Mouse (Mus musculus) C2C12 (cell line): ENCODE data around the gene Csrnp2.

Experiments used
- CEBPB ChIP-seq: IDR thresholded peaks from one replicate; pipeline ENCODE4 v1.6.1; 2011; ENCODE audit warnings: low read depth, mild to moderate bottlenecking, control low read depth, moderate library complexity
- CTCF ChIP-seq: IDR thresholded peaks from one replicate; pipeline ENCODE4 v1.5.1; 2011; ENCODE audit not compliant: control insufficient read depth, insufficient read depth, insufficient read length
- MAX ChIP-seq: IDR thresholded peaks from one replicate; pipeline ENCODE4 v1.6.1; 2011; ENCODE audit warnings: mild to moderate bottlenecking, control low read depth
- MYOG ChIP-seq: IDR thresholded peaks from one replicate; pipeline ENCODE4 v1.6.1; 2011; ENCODE audit not compliant: control insufficient read depth, insufficient read length; ENCODE audit errors: extremely low read depth
- USF1 ChIP-seq: IDR thresholded peaks from one replicate; pipeline ENCODE4 v1.6.1; 2011; ENCODE audit warnings: low read depth, mild to moderate bottlenecking, control low read depth, moderate library complexity

DNA sequence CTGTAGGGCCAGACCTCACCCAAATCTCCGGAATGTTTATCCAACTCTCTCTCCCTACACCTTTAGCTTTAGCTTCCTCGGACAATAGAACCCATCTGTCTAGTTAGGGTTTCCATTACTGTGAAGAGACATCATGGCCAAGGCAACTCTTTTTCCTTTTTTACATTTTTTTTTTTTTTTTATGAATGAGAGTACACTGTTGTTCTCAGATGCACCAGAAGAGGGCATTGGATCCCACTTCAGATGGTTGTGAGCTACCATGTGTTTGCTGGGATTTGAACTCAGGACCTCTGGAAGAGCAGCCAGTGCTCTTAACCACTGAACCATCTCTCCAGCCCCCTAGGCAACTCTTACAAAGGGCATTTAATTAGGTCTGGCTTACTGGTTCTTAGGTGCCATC is 29.9 kb downstream of the Csrnp2 start:
- TF ChIP-seq CTCF (no peak), MAX (no peak), MYOG (no peak), CEBPB (no peak), USF1 (no peak)
